Mouse (Mus musculus) forebrain, embryonic 15.5 days (tissue): ENCODE results near the gene Tex14. TPM values are rescaled to one million over a fixed set of nuclear protein-coding genes. Genes with fewer than 3 reads are reported as not detected.
"Not testable (repeated sequence)": the region's sequence is repeated elsewhere in the genome, so short reads cannot be mapped to it uniquely, and the experiment has no call there.

Source experiments
- ATAC-seq: fragments of 200-750 bp; cut with Nextera tagmentation; replicated peaks from 2 replicates; pipeline ENCODE4 v1.8.0; 2017; ENCODE audit warnings: mild to moderate bottlenecking, moderate TSS enrichment, moderate library complexity
- H3K27ac ChIP-seq: fragments of 300-500 bp; sonication (generic); replicated peaks from 2 replicates; pipeline ENCODE4 v1.5.1; 2015; ENCODE audit warnings: mild to moderate bottlenecking, inconsistent platforms
- H3K27me3 ChIP-seq: fragments of 300-500 bp; sonication (generic); 2 replicates; pipeline ENCODE4 v1.6.1; 2015; ENCODE audit warnings: inconsistent platforms
- H3K36me3 ChIP-seq: fragments of 300-500 bp; sonication (generic); 2 replicates; pipeline ENCODE4 v1.6.1; 2015; ENCODE audit warnings: mild to moderate bottlenecking, inconsistent platforms
- H3K4me1 ChIP-seq: fragments of 300-500 bp; sonication (generic); 2 replicates; pipeline ENCODE4 v1.6.1; 2015; ENCODE audit warnings: inconsistent platforms
- H3K4me2 ChIP-seq: fragments of 300-500 bp; sonication (generic); replicated peaks from 2 replicates; pipeline ENCODE4 v1.6.1; 2015; ENCODE audit warnings: mild to moderate bottlenecking, inconsistent platforms
- H3K4me3 ChIP-seq: fragments of 300-500 bp; sonication (generic); 2 replicates; pipeline ENCODE4 v1.5.1; 2015; ENCODE audit warnings: mild to moderate bottlenecking, inconsistent platforms
- H3K9ac ChIP-seq: fragments of 300-500 bp; sonication (generic); replicated peaks from 2 replicates; pipeline ENCODE4 v1.6.1; 2015; ENCODE audit warnings: mild to moderate bottlenecking, inconsistent platforms
- H3K9me3 ChIP-seq: fragments of 300-500 bp; sonication (generic); 2 replicates; pipeline ENCODE4 v1.6.1; 2016; ENCODE audit warnings: inconsistent platforms
- WGBS: fragments of 180-500 bp; shearing (Covaris S2); methylation state at CpG from one replicate; pipeline ENCODE4 v1.1.7; 2015; ENCODE audit warnings: mixed read lengths; 5-methylcytosine and 5-hydroxymethylcytosine counted together
- polyA plus RNA-seq: library from polyadenylated mRNA; unstranded; fragments of >200 nt; fragmentation: Nextera tagmentation; extraction: Ambion mirVana; gene quantifications from 2 replicates; pipeline ENCODE4 v1.2.1, GENCODE M21; 2015

Gene Tex14
- polyA plus RNA-seq, 1 experiment from 2014 or later, result not detected

- H3K27me3 ChIP-seq, result no peaks in the 10 kb centered on the region
- H3K9ac ChIP-seq, result no peak overlapping the region
- no peaks in the 10 kb centered on the region for H3K9me3 ChIP-seq
- H3K4me1 ChIP-seq, result no peaks in the 10 kb centered on the region
- H3K4me3 ChIP-seq, result no peak overlapping the region
- H3K36me3 ChIP-seq, result no peaks in the 10 kb centered on the region
- H3K4me2 ChIP-seq, result no peak overlapping the region
- WGBS, result 92% methylated on average over 5 of the region's 5 CpGs
- no peak for ATAC-seq
- H3K27ac ChIP-seq, result no peak overlapping the region
Observed at GRCm38 (mm10) chr11:87455573-87455972, 50.7 kb downstream of the Tex14 start.

- no peak for ATAC-seq
- H3K9me3 ChIP-seq, result no peaks in the 10 kb centered on the region
- H3K27ac ChIP-seq, result no peak overlapping the region
- no peaks in the 10 kb centered on the region for H3K27me3 ChIP-seq
- no peaks in the 10 kb centered on the region for H3K36me3 ChIP-seq
- H3K4me2 ChIP-seq, result no peak overlapping the region
- no peak overlapping the region for H3K4me3 ChIP-seq
- no peaks in the 10 kb centered on the region for H3K4me1 ChIP-seq
- H3K9ac ChIP-seq, result no peak overlapping the region
- 94% methylated on average over 4 of the region's 4 CpGs for WGBS
Observed at GRCm38 (mm10) chr11:87455984-87456383, 51.1 kb downstream of the Tex14 start.

GRCm38 (mm10) chr11:87460566-87460965, 55.7 kb downstream of the Tex14 start:
- 91% methylated on average over 6 of the region's 6 CpGs for WGBS
- H3K36me3 ChIP-seq, result no peaks in the 10 kb centered on the region
- no peak overlapping the region for H3K27ac ChIP-seq
- H3K4me3 ChIP-seq, result no peak overlapping the region
- no peak overlapping the region for H3K4me2 ChIP-seq
- 0 out of 2 replicates have a peak, but pooled peaks cover 7% of the 10 kb centered on the region for H3K4me1 ChIP-seq
- no peak for ATAC-seq
- no peak overlapping the region for H3K9ac ChIP-seq
- no peaks in the 10 kb centered on the region for H3K9me3 ChIP-seq
- H3K27me3 ChIP-seq, result no peaks in the 10 kb centered on the region

GRCm38 (mm10) chr11:87461780-87462460, 57.1 kb downstream of the Tex14 start:
- not testable (repeated sequence) for H3K27me3 ChIP-seq, H3K4me1 ChIP-seq, H3K9me3 ChIP-seq, H3K36me3 ChIP-seq
- Histone ChIP-seq H3K4me2 (peak overlapping the region; percentile 42), H3K9ac (0 out of 2 replicates have a peak overlapping the region, but pooled peaks have one; percentile 32), H3K4me3 (peak overlapping the region; percentile 40), H3K27ac (0 out of 2 replicates have a peak overlapping the region, but pooled peaks have one; percentile 7)
- under 1% methylated on average over 25 of the region's 58 CpGs for WGBS
- ATAC-seq, result peak; percentile 99

- Histone ChIP-seq H3K27ac (peak overlapping the region; percentile 74), H3K4me3 (no peak overlapping the region), H3K27me3 (no peaks in the 10 kb centered on the region), H3K4me2 (no peak overlapping the region), H3K9ac (no peak overlapping the region), H3K4me1 (0 out of 2 replicates have a peak, but pooled peaks cover 7% of the 10 kb centered on the region), H3K9me3 (no peaks in the 10 kb centered on the region), H3K36me3 (no peaks in the 10 kb centered on the region)
- 8% methylated on average over 9 of the region's 9 CpGs for WGBS
- ATAC-seq, result no peak
Observed at GRCm38 (mm10) chr11:87462461-87463242, 57.8 kb downstream of the Tex14 start.

GRCm38 (mm10) chr11:87463243-87463540, 58.3 kb downstream of the Tex14 start:
- Histone ChIP-seq H3K4me3 (no peak overlapping the region), H3K27ac (no peak overlapping the region), H3K9ac (no peak overlapping the region), H3K9me3 (no peaks in the 10 kb centered on the region), H3K4me1 (0 out of 2 replicates have a peak, but pooled peaks cover 7% of the 10 kb centered on the region), H3K36me3 (no peaks in the 10 kb centered on the region), H3K27me3 (no peaks in the 10 kb centered on the region), H3K4me2 (no peak overlapping the region)
- 54% methylated on average over 5 of the region's 5 CpGs for WGBS
- no peak for ATAC-seq

GRCm38 (mm10) chr11:87463792-87464430, 59.0 kb downstream of the Tex14 start:
- not testable (repeated sequence) for H3K9me3 ChIP-seq, H3K36me3 ChIP-seq, H3K4me1 ChIP-seq, ATAC-seq, H3K27ac ChIP-seq, H3K27me3 ChIP-seq, H3K4me3 ChIP-seq, H3K9ac ChIP-seq, H3K4me2 ChIP-seq
- WGBS, result 77% methylated on average over 4 of the region's 4 CpGs

- Histone ChIP-seq H3K27ac (no peak overlapping the region), H3K9me3 (no peaks in the 10 kb centered on the region), H3K4me1 (peaks cover 12% of the 10 kb centered on the region), H3K4me3 (no peak overlapping the region), H3K9ac (no peak overlapping the region), H3K27me3 (no peaks in the 10 kb centered on the region), H3K4me2 (no peak overlapping the region), H3K36me3 (no peaks in the 10 kb centered on the region)
- WGBS, result 76% methylated on average over 6 of the region's 6 CpGs
- no peak for ATAC-seq
Observed at GRCm38 (mm10) chr11:87465990-87466593, 61.2 kb downstream of the Tex14 start.

GRCm38 (mm10) chr11:87467491-87468277, 62.8 kb downstream of the Tex14 start:
- ATAC-seq, result no peak
- peaks cover 5% of the 10 kb centered on the region for H3K4me1 ChIP-seq
- WGBS, result 73% methylated on average over 19 of the region's 19 CpGs
- no peaks in the 10 kb centered on the region for H3K9me3 ChIP-seq
- no peak overlapping the region for H3K9ac ChIP-seq
- no peaks in the 10 kb centered on the region for H3K27me3 ChIP-seq
- no peak overlapping the region for H3K4me2 ChIP-seq
- no peak overlapping the region for H3K4me3 ChIP-seq
- no peaks in the 10 kb centered on the region for H3K36me3 ChIP-seq
- no peak overlapping the region for H3K27ac ChIP-seq

- no peak for ATAC-seq
- no peak overlapping the region for H3K4me2 ChIP-seq
- H3K9me3 ChIP-seq, result no peaks in the 10 kb centered on the region
- WGBS, result 58% methylated on average over 7 of the region's 7 CpGs
- no peak overlapping the region for H3K27ac ChIP-seq
- H3K36me3 ChIP-seq, result no peaks in the 10 kb centered on the region
- no peak overlapping the region for H3K9ac ChIP-seq
- no peaks in the 10 kb centered on the region for H3K27me3 ChIP-seq
- no peak overlapping the region for H3K4me3 ChIP-seq
- peaks cover 5% of the 10 kb centered on the region for H3K4me1 ChIP-seq
Observed at GRCm38 (mm10) chr11:87468278-87468655, 63.4 kb downstream of the Tex14 start.

GRCm38 (mm10) chr11:87468706-87469315, 63.9 kb downstream of the Tex14 start:
- Histone ChIP-seq H3K4me2 (no peak overlapping the region), H3K36me3 (no peaks in the 10 kb centered on the region), H3K27ac (no peak overlapping the region), H3K9ac (no peak overlapping the region), H3K4me3 (no peak overlapping the region), H3K9me3 (no peaks in the 10 kb centered on the region), H3K27me3 (no peaks in the 10 kb centered on the region), H3K4me1 (peaks cover 5% of the 10 kb centered on the region)
- WGBS, result 81% methylated on average over 9 of the region's 9 CpGs
- ATAC-seq, result no peak
